Mouse (Mus musculus): Measurements from ENCODE around the gene Ifitm1. TPM values are rescaled to one million over a fixed set of nuclear protein-coding genes. Genes with fewer than 3 reads are reported as not detected.

Gene Ifitm1
- polyA plus RNA-seq, 1 experiment: 82.9 TPM

GRCm38 (mm10) chr7:140952441-140952840 is 14.6 kb upstream of the Ifitm1 start:
- Histone ChIP-seq H3K4me3 (replicated peaks; ENCODE audit: control insufficient read depth, low read depth, low read length) (no peak overlapping the region), H3K4me1 (ENCODE audit: control insufficient read depth, insufficient read depth, low read length) (peaks cover 5% of the 10 kb centered on the region), H3K27ac (ENCODE audit: control insufficient read depth, insufficient read depth, low read depth, low read length, poor library complexity) (no peak overlapping the region)
- WGBS: 74% methylated on average over 7 of the region's 7 CpGs
- TF ChIP-seq CTCF (IDR thresholded peaks at IDR 0.05; ENCODE audit: control insufficient read depth, insufficient read depth, low read length) (no peak), POLR2A (IDR thresholded peaks at IDR 0.05; ENCODE audit: borderline replicate concordance, control insufficient read depth, low read depth, low read length) (no peak)

- H3K4me1 ChIP-seq (ENCODE audit: control insufficient read depth, insufficient read depth, low read length): peaks cover 5% of the 10 kb centered on the region
- TF ChIP-seq POLR2A (IDR thresholded peaks at IDR 0.05; ENCODE audit: borderline replicate concordance, control insufficient read depth, low read depth, low read length) (no peak), CTCF (IDR thresholded peaks at IDR 0.05; ENCODE audit: control insufficient read depth, insufficient read depth, low read length) (no peak)
- no peak overlapping the region for H3K4me3 ChIP-seq (replicated peaks; ENCODE audit: control insufficient read depth, low read depth, low read length)
- peak overlapping the region; percentile 39 for H3K27ac ChIP-seq (ENCODE audit: control insufficient read depth, insufficient read depth, low read depth, low read length, poor library complexity)
- 40% methylated on average over 11 of the region's 11 CpGs for WGBS
Measured at GRCm38 (mm10) chr7:140953133-140953532, 13.9 kb upstream of the Ifitm1 start.

DNA sequence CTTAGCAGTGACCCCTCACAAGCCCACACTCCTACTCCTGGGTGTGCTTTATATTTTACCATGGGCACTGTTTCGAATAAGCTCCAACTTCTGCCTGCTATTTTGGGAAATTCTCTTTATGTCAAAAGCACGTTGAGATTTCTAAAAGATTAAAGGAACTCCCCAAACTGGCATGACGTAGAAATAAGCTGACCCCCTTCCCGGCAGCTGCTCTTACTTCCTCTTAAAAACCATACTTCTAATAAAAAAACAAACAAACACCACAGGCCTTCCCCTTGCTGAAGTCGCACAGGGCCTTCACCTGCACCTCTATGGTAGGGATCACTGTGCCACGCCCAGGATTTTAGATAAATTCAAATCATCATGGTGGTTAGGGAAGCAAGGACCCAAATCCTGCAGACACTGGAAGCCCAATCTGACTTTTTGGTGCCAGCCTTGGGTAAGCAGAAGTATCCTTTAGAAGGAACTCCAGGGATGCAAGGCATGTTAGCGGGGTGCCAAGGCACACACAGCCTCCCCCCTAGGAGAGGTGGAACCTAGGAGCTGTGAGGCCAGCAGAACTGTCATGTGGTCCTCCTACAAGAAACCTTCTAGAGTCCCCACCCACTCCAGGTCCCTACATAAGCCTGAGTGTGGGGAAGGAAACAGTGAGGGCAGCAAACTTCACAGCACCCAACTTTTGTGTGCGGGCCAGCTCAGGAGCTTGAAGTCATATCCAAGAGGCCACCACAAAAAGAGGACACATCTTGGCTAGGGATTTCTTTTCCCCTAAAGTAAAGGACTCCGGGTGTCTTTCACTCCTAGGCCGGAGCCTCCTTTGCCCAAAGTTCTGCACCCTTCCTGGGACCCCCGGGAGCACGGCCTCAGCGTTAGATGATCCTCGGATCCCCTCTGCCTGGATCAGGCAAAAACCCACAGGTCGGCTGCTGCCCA is 13.0 kb upstream of the Ifitm1 start:
- H3K4me1 ChIP-seq (ENCODE audit: control insufficient read depth, insufficient read depth, low read length): peaks cover 5% of the 10 kb centered on the region
- peak overlapping the region; percentile 89 for H3K27ac ChIP-seq (ENCODE audit: control insufficient read depth, insufficient read depth, low read depth, low read length, poor library complexity)
- peak overlapping the region; percentile 61 for H3K4me3 ChIP-seq (replicated peaks; ENCODE audit: control insufficient read depth, low read depth, low read length)
- no peak for TF ChIP-seq POLR2A (IDR thresholded peaks at IDR 0.05; ENCODE audit: borderline replicate concordance, control insufficient read depth, low read depth, low read length)
- TF ChIP-seq CTCF (IDR thresholded peaks at IDR 0.05; ENCODE audit: control insufficient read depth, insufficient read depth, low read length): no peak
- WGBS: 12% methylated on average over 15 of the region's 15 CpGs

DNA sequence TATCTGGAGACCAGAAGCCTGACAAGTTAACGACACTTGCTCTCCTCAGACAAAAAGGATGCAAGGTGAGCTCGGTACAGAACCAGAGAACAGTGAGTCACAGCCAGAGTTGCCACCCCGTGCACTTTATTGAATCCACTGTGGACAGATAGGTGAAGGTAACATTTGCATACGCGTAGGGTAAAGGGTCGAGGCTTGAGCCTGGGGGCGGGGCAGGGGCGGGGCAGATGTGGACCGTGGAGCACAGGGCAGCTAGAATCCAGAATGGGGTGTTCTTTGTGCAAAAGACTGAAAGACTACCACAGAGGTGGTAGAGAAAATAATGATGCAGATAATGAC is 12.3 kb upstream of the Ifitm1 start:
- Histone ChIP-seq H3K4me1 (ENCODE audit: control insufficient read depth, insufficient read depth, low read length) (peaks cover 5% of the 10 kb centered on the region), H3K27ac (ENCODE audit: control insufficient read depth, insufficient read depth, low read depth, low read length, poor library complexity) (peak overlapping the region; percentile 89), H3K4me3 (replicated peaks; ENCODE audit: control insufficient read depth, low read depth, low read length) (peak overlapping the region; percentile 75)
- 3% methylated on average over 9 of the region's 9 CpGs for WGBS
- TF ChIP-seq POLR2A (IDR thresholded peaks at IDR 0.05; ENCODE audit: borderline replicate concordance, control insufficient read depth, low read depth, low read length): no peak
- no peak for TF ChIP-seq CTCF (IDR thresholded peaks at IDR 0.05; ENCODE audit: control insufficient read depth, insufficient read depth, low read length)

DNA sequence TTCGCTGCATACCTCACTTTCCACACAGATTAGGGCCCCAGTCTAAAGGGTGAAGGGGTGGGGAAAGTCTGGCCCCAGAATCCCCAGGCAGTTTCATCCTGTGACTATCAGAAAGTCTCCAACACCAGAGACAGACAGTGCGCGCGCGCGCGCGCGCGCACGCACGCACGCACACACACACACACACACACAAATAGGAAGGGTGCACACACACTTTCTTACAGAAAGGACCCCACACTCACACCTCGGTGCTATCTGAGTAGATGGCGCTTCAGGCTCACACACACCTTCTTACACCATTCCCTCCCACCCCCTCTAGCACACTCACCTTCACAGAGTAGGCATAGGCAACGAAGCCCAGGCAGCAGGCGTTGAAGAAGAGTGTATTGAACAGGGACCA is 11.7 kb upstream of the Ifitm1 start:
- H3K27ac ChIP-seq (ENCODE audit: control insufficient read depth, insufficient read depth, low read depth, low read length, poor library complexity): peak overlapping the region; percentile 89
- under 1% methylated on average over 17 of the region's 17 CpGs for WGBS
- no peak for TF ChIP-seq POLR2A (IDR thresholded peaks at IDR 0.05; ENCODE audit: borderline replicate concordance, control insufficient read depth, low read depth, low read length)
- no peak for TF ChIP-seq CTCF (IDR thresholded peaks at IDR 0.05; ENCODE audit: control insufficient read depth, insufficient read depth, low read length)
- peak overlapping the region; percentile 75 for H3K4me3 ChIP-seq (replicated peaks; ENCODE audit: control insufficient read depth, low read depth, low read length)
- peaks cover 8% of the 10 kb centered on the region for H3K4me1 ChIP-seq (ENCODE audit: control insufficient read depth, insufficient read depth, low read length)

GRCm38 (mm10) chr7:140955758-140956555 is 11.1 kb upstream of the Ifitm1 start, which contains the start of the genes Gm45717 and Ifitm2:
Gene Gm45717, minus strand, starts transcription at chr7:140955937.
Gene Ifitm2, minus strand, starts transcription at chr7:140955987.
- WGBS: 13% methylated on average over 11 of the region's 11 CpGs
- TF ChIP-seq CTCF (IDR thresholded peaks at IDR 0.05; ENCODE audit: control insufficient read depth, insufficient read depth, low read length) (no peak), POLR2A (IDR thresholded peaks at IDR 0.05; ENCODE audit: borderline replicate concordance, control insufficient read depth, low read depth, low read length) (no peak)
- H3K27ac ChIP-seq (ENCODE audit: control insufficient read depth, insufficient read depth, low read depth, low read length, poor library complexity): peak within 1 kb of the TSS; percentile 89
- H3K4me1 ChIP-seq (ENCODE audit: control insufficient read depth, insufficient read depth, low read length): peaks cover 8% of the 10 kb centered on the region
- peak within 1 kb of the TSS; percentile 75 for H3K4me3 ChIP-seq (replicated peaks; ENCODE audit: control insufficient read depth, low read depth, low read length)

GRCm38 (mm10) chr7:140956556-140956869 is 10.5 kb upstream of the Ifitm1 start:
- TF ChIP-seq POLR2A (IDR thresholded peaks at IDR 0.05; ENCODE audit: borderline replicate concordance, control insufficient read depth, low read depth, low read length) (no peak), CTCF (IDR thresholded peaks at IDR 0.05; ENCODE audit: control insufficient read depth, insufficient read depth, low read length) (no peak)
- 38% methylated on average over 6 of the region's 6 CpGs for WGBS
- Histone ChIP-seq H3K4me1 (ENCODE audit: control insufficient read depth, insufficient read depth, low read length) (peaks cover 8% of the 10 kb centered on the region), H3K4me3 (replicated peaks; ENCODE audit: control insufficient read depth, low read depth, low read length) (no peak overlapping the region), H3K27ac (ENCODE audit: control insufficient read depth, insufficient read depth, low read depth, low read length, poor library complexity) (peak overlapping the region; percentile 89)

All from bone marrow, adult 2 months (tissue).